Comparison of ENCODE assay signal across 9 mouse cellular contexts in genomic region chrX:48146262-48146661, GRCm38 (mm10). TPM values are rescaled to one million over a fixed set of nuclear protein-coding genes. Genes with fewer than 3 reads are reported as not detected.
DNase-seq lines count a peak whose midpoint lies in the region; ATAC-seq and TF ChIP-seq lines count a peak whose summit lies in the region.
"Had no signal": no experiment of that assay in that cellular context is flagged by ENCODE, and none has a peak within 500 bp of the region (broad histone marks: within the 10 kb centered on the region; RNA-seq: fewer than 3 reads in every experiment).

Gene Sash3 (plus strand): TSS chrX:48146436.

- no peaks in the 10 kb centered on the region for H3K36me3 ChIP-seq in liver, embryonic 11.5 days (ENCODE audit: control insufficient read depth, insufficient read depth, low read length)
- no peaks in the 10 kb centered on the region for H3K36me3 ChIP-seq in hindbrain, embryonic 11.5 days (ENCODE audit: control insufficient read depth, insufficient read depth, low read length)

- H3K4me3 ChIP-seq in lung, adult 2 months (replicated peaks; ENCODE audit: extremely low read depth, low read depth, low read length): peak within 1 kb of the TSS; percentile 25
- H3K4me3 ChIP-seq in liver, embryonic 11.5 days (ENCODE audit: low read depth, low read length): peak within 1 kb of the TSS; percentile 33
- H3K4me3 ChIP-seq in hindbrain, embryonic 11.5 days (ENCODE audit: low read depth, low read length): no peak within 1 kb of the TSS

- DNase-seq in lung, adult 2 months: no peak
- DNase-seq in lung, postnatal 14 days: no peak
- DNase-seq in liver, embryonic 11.5 days (ENCODE audit: low spot score): no peak
- peak; percentile 77 for DNase-seq in thymus, postnatal 4 days
- no peak for DNase-seq in hindbrain, embryonic 11.5 days (ENCODE audit: low spot score)
- no peak for DNase-seq in left cerebral cortex, adult 11 months (ENCODE audit: low spot score)
- no peak for DNase-seq in layer of hippocampus, postnatal 25 days (ENCODE audit: extremely low spot score in 1 of 2, low spot score in 1 of 2)
- DNase-seq: cerebellum, adult 11-12 months had no signal

- H3K9ac ChIP-seq in liver, embryonic 11.5 days (ENCODE audit: low read depth, low read length): 0 out of 2 replicates have a peak within 1 kb of the TSS, but pooled peaks have one; percentile 20
- no peak within 1 kb of the TSS for H3K9ac ChIP-seq in hindbrain, embryonic 11.5 days (ENCODE audit: low read depth, low read length)

- H3K27ac ChIP-seq in liver, embryonic 11.5 days (ENCODE audit: low read depth, low read length): no peak within 1 kb of the TSS
- H3K27ac ChIP-seq in hindbrain, embryonic 11.5 days (ENCODE audit: low read depth, low read length): no peak within 1 kb of the TSS

- peak within 1 kb of the TSS; percentile 43 for H3K4me2 ChIP-seq in liver, embryonic 11.5 days
- no peak within 1 kb of the TSS for H3K4me2 ChIP-seq in hindbrain, embryonic 11.5 days (replicated peaks; ENCODE audit: low read depth, low read length)

- no peaks in the 10 kb centered on the region; the same call in 1 of the 2 replicates for H3K4me1 ChIP-seq in lung, adult 2 months (ENCODE audit: control insufficient read depth, insufficient read depth, low read length)
- no peaks in the 10 kb centered on the region; the same call in 1 of the 2 replicates for H3K4me1 ChIP-seq in liver, embryonic 11.5 days (replicated peaks; ENCODE audit: control insufficient read depth, insufficient read depth, low read length)
- no peaks in the 10 kb centered on the region for H3K4me1 ChIP-seq in hindbrain, embryonic 11.5 days (replicated peaks; ENCODE audit: control insufficient read depth, insufficient read depth, low read length)

- H3K27me3 ChIP-seq in liver, embryonic 11.5 days (replicated peaks; ENCODE audit: control insufficient read depth, insufficient read depth, low read length): 0 out of 2 replicates have a peak, but pooled peaks cover 2% of the 10 kb centered on the region
- H3K27me3 ChIP-seq in hindbrain, embryonic 11.5 days (ENCODE audit: control insufficient read depth, insufficient read depth, low read length): no peaks in the 10 kb centered on the region

- 64% methylated on average over 4 of the region's 4 CpGs for WGBS in lung, adult 2 months
- WGBS in liver, embryonic 11.5 days: 45% methylated on average over 4 of the region's 4 CpGs
- 96% methylated on average over 4 of the region's 4 CpGs for WGBS in hindbrain, embryonic 11.5 days

- no peak for ATAC-seq in liver, embryonic 11.5 days (replicated peaks; ENCODE audit: low FRiP score)
- ATAC-seq in neutrophil, adult 5-6 weeks (ENCODE audit: extremely low read depth, insufficient number of reproducible peaks, low FRiP score, poor library complexity, severe bottlenecking): peak; percentile 70
- no peak for ATAC-seq in hindbrain, embryonic 11.5 days (ENCODE audit: low FRiP score)

- H3K9me3 ChIP-seq in liver, embryonic 11.5 days (ENCODE audit: control insufficient read depth, low read length): no peaks in the 10 kb centered on the region
- no peaks in the 10 kb centered on the region for H3K9me3 ChIP-seq in hindbrain, embryonic 11.5 days (ENCODE audit: control insufficient read depth, low read length)

- TF ChIP-seq CTCF in lung, adult 2 months (IDR thresholded peaks at IDR 0.05; ENCODE audit: insufficient read depth, low read length): no peak

- no peak for TF ChIP-seq POLR2A in lung, adult 2 months (IDR thresholded peaks at IDR 0.05; ENCODE audit: borderline replicate concordance, extremely low read depth, low read depth, low read length)

RNA-seq across cellular contexts. Expression of gene Sash3, which starts in this region (rescaled TPM):
- 11.5 and 14.6 TPM in 2 replicates for polyA plus RNA-seq in lung, adult 2 months (2012; rRNA removed)
- polyA plus RNA-seq in liver, embryonic 11.5 days (2014; fragmentation: Nextera tagmentation; extraction: Ambion mirVana): 11.5 and 15.5 TPM in 2 replicates
- total RNA-seq in neutrophil, adult 5-6 weeks (2017): 217 and 224 TPM in 2 replicates
- polyA plus RNA-seq in hindbrain, embryonic 11.5 days (2014; fragmentation: Nextera tagmentation; extraction: Ambion mirVana): 1.4 and 1.5 TPM in 2 replicates
- 1 to 10 TPM; 1.4 to 1.7 TPM for total RNA-seq in layer of hippocampus, postnatal 25 days (2021)

Comparison
In these comparisons a context has a peak if more than half of its experiments do, and no peak if none do; other contexts are left out.
1. RNA of gene Sash3 (total RNA-seq): 217 to 224 TPM in neutrophil, adult 5-6 weeks; 1.4 to 1.7 TPM in layer of hippocampus, postnatal 25 days; every median in the first group is over 10 times any median in the second.